Mouse (Mus musculus) megakaryocyte, adult 5-6 weeks (primary cell): ENCODE measurements around the gene Lyzl4. TPM values are rescaled to one million over a fixed set of nuclear protein-coding genes. Genes with fewer than 3 reads are reported as not detected.
A peak's percentile ranks its signal among the peaks of the same experiment; 100 is the strongest.

Experiments
- ATAC-seq: 2 replicates; pipeline ENCODE4 v1.8.0; 2016; ENCODE audit warnings: mild to moderate bottlenecking, inconsistent platforms; ENCODE audit not compliant: poor library complexity, severe bottlenecking
- total RNA-seq, 2 experiments: library from RNA; stranded (forward) in 1 of 2; stranded (reverse) in 1 of 2; fragments of 153-499, 151-499 nt in 1 of 2; fragments of 221-1000, 200-1000 nt in 1 of 2; gene quantifications; 2 replicates each; pipeline versions ENCODE4 v1.2.3 to v1.2.4; 2015 to 2017

Lyzl4 gene
- total RNA-seq (2015) (not detected in 2 replicates), total RNA-seq (2017) (not detected in 2 replicates)

GRCm38 (mm10) chr9:121642001-121642400 is at the start of gene Lyzl4:
Lyzl4 (minus strand) TSS chr9:121642096.
- peak; percentile 89 for ATAC-seq

GRCm38 (mm10) chr9:121690734-121691133 is 48.8 kb upstream of the Lyzl4 start:
- ATAC-seq: no peak

DNA sequence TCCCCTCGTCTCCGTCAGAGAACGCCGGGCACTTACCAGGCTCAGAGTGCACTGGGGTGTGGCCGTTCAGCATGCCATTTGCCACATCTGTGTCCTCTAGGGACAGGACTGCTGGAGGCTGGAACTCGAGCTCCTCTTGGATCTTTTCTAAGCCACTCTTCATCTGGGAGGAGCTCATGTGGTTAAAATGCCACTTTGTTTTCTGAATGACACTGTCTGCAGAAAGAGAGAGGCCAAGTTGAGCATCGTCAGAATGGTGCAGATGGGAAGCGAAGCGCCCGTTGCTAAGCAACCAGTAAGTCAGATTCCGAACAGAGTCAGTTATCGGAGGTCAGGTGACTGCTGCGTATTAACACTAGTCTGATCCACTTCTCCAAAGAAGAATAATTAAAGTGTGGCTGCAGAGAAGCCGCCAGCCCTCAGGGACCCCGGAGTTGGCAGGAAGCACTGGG is 48.3 kb upstream of the Lyzl4 start:
- ATAC-seq: no peak

- no peak for ATAC-seq
Measured at GRCm38 (mm10) chr9:121684702-121685101, 42.8 kb upstream of the Lyzl4 start.

GRCm38 (mm10) chr9:121682037-121682680 is 40.3 kb upstream of the Lyzl4 start:
- no peak for ATAC-seq

- no peak for ATAC-seq
Measured at GRCm38 (mm10) chr9:121681191-121681590, 39.3 kb upstream of the Lyzl4 start.

GRCm38 (mm10) chr9:121679549-121679948 is 37.7 kb upstream of the Lyzl4 start:
- ATAC-seq: peak; percentile 36

GRCm38 (mm10) chr9:121677476-121677875 is 35.6 kb upstream of the Lyzl4 start:
- ATAC-seq: no peak

- peak; percentile 44 for ATAC-seq
Measured at GRCm38 (mm10) chr9:121677069-121677468, 35.2 kb upstream of the Lyzl4 start.

GRCm38 (mm10) chr9:121675556-121675955 is 33.7 kb upstream of the Lyzl4 start:
- no peak for ATAC-seq

DNA sequence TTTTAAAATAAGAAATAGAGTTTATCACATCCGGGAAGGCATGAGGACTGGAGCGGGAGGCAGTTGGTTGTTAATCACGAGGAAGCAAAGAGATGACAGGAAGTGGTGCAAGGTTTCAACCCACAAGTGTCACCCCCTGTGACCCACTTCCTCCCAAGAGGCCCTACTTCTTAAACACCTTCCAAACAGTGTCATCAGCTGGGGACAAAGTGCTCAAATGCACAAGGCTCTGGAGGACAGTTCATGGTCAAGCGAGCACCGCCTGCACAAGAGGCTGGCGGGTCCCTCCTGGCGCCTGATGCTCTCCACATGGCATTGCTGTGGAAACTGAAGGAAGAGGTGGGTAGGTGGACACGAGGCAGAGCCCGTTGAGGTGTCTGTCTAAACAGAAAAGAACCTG is 33.1 kb upstream of the Lyzl4 start:
- peak; percentile 78 for ATAC-seq

DNA sequence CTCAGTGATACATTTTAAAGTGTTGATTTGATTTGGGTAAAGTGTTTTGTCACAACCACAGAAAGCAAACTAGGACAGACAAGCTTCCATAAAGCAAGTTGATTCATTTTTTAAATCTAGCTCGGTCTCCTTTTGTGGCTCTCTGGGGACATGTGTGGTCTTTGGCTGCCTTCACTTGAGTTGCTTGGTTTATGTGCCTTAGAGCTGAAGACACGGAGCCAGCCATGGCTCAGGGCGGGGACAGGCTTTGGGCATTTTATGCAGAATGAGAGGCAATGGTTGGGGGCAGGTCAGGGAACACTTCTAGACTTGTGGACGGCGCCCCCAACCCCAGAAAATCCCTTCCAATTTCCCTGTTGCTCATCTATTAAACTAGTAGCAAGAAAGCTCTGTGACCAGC is 31.8 kb upstream of the Lyzl4 start:
- no peak for ATAC-seq

DNA sequence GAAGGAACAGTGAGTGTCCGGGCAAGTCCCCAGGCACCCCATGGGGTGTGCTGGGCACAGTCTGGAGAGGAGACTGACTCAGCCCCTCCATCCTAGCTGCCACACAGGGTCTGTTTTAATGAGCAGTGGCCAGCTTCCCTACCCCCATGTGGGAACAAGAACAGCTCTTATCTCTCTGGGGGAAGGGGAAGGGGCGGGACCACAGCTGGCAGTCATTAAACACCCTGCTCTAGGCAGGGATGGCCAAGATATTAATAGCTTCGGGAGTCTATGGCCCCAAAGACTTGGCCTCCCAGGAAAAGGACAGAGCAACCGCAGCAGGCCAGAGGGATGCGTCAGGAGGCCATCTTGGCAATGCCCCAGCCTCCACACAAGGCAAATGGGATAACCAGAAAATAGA is 30.4 kb upstream of the Lyzl4 start:
- ATAC-seq: no peak

- peak; percentile 38 for ATAC-seq
Measured at GRCm38 (mm10) chr9:121671300-121671699, 29.4 kb upstream of the Lyzl4 start.

DNA sequence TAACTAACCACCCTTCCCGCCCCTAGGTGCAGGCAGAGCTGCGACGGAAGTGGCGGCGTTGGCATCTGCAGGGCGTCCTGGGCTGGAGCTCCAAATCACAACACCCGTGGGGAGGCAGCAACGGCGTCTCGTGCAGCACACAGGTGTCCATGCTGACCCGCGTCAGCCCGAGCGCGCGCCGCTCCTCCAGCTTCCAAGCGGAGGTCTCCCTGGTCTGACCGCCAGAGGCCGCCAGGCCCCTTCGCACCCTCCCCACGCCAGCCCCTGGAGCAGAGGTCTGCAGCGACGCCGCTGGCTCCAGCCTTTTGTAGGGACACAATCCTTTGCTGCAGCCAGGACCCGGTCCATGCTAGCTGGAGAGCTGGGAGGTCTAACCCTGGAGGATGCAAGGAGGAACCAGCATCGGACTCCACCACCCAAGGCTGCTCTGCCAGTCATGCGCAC is 27.5 kb upstream of the Lyzl4 start:
- peak; percentile 73 for ATAC-seq

DNA sequence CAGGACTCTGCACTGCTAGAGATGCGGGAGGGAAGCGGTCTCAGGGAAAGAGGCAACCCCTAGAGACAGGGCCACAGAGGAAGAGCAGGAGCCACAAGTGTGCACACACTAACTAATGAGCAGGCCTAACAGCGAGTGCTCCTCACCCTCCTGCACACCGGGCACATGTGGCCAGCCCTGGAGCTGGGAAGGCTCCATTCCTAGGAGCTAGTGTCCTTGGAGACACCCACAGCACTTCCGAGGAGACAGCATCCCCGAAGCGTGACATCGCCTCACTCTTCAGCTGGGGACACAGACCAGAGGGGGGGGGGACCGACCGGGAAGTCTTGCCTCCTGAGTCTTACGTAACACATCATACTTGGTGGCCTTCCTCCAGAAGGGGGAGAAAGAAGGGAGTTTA is 25.9 kb upstream of the Lyzl4 start:
- 0 out of 2 replicates have a peak, but pooled peaks have one; percentile 8 for ATAC-seq

GRCm38 (mm10) chr9:121666957-121667630 is 25.2 kb upstream of the Lyzl4 start:
- no peak for ATAC-seq

DNA sequence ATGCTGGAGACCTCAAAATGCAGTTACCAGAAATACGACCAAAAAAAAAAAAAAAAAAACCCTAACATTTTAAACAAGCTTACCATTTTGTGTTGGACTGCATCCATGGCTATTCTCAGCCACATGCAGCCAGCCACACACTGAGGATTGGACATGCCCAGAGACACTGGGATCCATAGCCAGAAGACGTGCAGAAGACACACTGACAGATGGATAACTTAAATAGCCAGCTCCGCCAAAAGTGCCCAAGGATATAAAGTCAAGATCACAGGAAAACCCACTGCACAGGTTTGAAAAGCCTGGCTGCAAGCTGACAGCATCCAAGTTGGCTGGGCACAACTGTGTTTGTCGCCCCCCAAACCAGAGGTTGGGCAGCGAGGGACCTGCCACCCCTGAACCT is 22.2 kb upstream of the Lyzl4 start:
- no peak for ATAC-seq

DNA sequence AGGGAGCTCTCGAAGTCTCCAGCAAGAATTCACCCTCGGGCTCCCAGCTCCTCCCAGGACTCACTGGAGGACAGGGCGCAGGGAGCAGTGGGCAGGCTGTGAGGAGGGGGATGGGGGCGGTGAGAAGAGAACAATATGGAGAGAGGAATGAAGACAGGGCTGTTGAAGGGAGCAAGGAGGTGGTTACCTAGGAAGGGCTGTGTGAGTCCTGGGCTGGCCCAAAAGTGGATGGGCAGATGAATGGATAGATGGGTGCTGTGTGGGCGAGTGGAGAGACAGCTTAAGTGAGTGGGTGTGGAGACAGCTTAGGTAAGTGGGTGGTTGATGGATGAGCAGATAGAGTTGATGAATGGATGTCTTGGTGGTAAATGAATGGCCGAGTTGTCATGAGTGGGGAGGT is 21.6 kb upstream of the Lyzl4 start:
- no peak for ATAC-seq

- ATAC-seq: no peak
Measured at GRCm38 (mm10) chr9:121659791-121660190, 17.9 kb upstream of the Lyzl4 start.

DNA sequence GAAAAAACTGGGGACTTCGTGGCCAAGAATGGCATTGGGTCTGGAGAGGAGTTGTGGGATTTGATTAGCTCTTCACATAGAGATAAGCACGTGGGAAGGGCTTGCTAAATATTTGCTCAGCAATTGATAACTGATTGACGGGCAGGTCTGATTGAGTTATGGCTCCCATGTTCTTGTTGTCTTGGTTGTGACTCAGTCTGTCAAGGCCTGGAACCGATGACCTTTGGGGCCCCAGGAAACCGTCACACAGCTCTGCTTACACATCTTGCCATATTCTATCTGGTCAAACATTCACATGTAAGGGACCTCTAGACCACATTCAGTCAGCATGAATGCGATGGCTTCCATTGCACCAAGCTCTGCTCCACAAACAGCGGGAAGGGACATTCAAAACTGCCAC is 16.4 kb upstream of the Lyzl4 start:
- ATAC-seq: no peak

GRCm38 (mm10) chr9:121657143-121657542 is 15.2 kb upstream of the Lyzl4 start:
- ATAC-seq: no peak
